Mouse (Mus musculus) forebrain, embryonic 14.5 days (tissue): Measurements from ENCODE around the gene 1110051M20Rik. TPM values are rescaled to one million over a fixed set of nuclear protein-coding genes. Genes with fewer than 3 reads are reported as not detected.
A peak's percentile ranks its signal among the peaks of the same experiment; 100 is the strongest.

ENCODE experiments used
- ATAC-seq: fragments of 200-750 bp; cut with Nextera tagmentation; 2 replicates; pipeline ENCODE4 v1.8.0; 2017; ENCODE audit warnings: mild to moderate bottlenecking, moderate library complexity
- DNase-seq: peaks from one replicate; pipeline ENCODE4 v3.0.0-alpha.2; 2015; ENCODE audit warnings: low spot score
- H3K27ac ChIP-seq: fragments of 300-500 bp; sonication (generic); 2 replicates; pipeline ENCODE4 v1.5.1; 2014; ENCODE audit warnings: low read depth, mild to moderate bottlenecking, control low read depth, low read length, moderate library complexity
- H3K27me3 ChIP-seq: fragments of 300-500 bp; sonication (generic); replicated peaks from 2 replicates; pipeline ENCODE4 v1.6.1; 2014; ENCODE audit warnings: low read length, control low read depth, mixed read lengths; ENCODE audit not compliant: control insufficient read depth, insufficient read depth
- H3K36me3 ChIP-seq: fragments of 300-500 bp; sonication (generic); 2 replicates; pipeline ENCODE4 v1.6.1; 2014; ENCODE audit warnings: low read length, control low read depth; ENCODE audit not compliant: control insufficient read depth, insufficient read depth
- H3K4me1 ChIP-seq: fragments of 300-500 bp; sonication (generic); 2 replicates; pipeline ENCODE4 v1.6.1; 2014; ENCODE audit warnings: antibody characterized with exemption, low read length, control low read depth; ENCODE audit not compliant: control insufficient read depth, insufficient read depth
- H3K4me2 ChIP-seq: fragments of 300-500 bp; sonication (generic); 2 replicates; pipeline ENCODE4 v1.6.1; 2014; ENCODE audit warnings: mild to moderate bottlenecking, control low read depth, low read length
- H3K4me3 ChIP-seq: fragments of 300-500 bp; sonication (generic); 2 replicates; pipeline ENCODE4 v1.5.1; 2014; ENCODE audit warnings: low read depth, low read length, control low read depth
- H3K9ac ChIP-seq: fragments of 300-500 bp; sonication (generic); 2 replicates; pipeline ENCODE4 v1.6.1; 2014; ENCODE audit warnings: mild to moderate bottlenecking, low read length, control low read depth, moderate library complexity
- H3K9me3 ChIP-seq: fragments of 300-500 bp; sonication (generic); replicated peaks from 2 replicates; pipeline ENCODE4 v1.6.1; 2016; ENCODE audit warnings: low read length, control low read depth, mixed read lengths; ENCODE audit not compliant: control insufficient read depth
- WGBS: fragments of 180-500 bp; shearing (Covaris S2); extraction: QIAGEN DNeasy Blood & Tissue Kit; methylation state at CpG from one replicate; pipeline ENCODE4 v1.1.7; 2014; 5-methylcytosine and 5-hydroxymethylcytosine counted together
- polyA plus RNA-seq: library from polyadenylated mRNA; unstranded; fragments of >200 nt; fragmentation: Nextera tagmentation; extraction: Ambion mirVana; gene quantifications from 2 replicates; pipeline ENCODE4 v1.2.1, GENCODE M21; 2014

1110051M20Rik gene
- polyA plus RNA-seq, 1 experiment from 2014 or later, result 170 TPM

DNA sequence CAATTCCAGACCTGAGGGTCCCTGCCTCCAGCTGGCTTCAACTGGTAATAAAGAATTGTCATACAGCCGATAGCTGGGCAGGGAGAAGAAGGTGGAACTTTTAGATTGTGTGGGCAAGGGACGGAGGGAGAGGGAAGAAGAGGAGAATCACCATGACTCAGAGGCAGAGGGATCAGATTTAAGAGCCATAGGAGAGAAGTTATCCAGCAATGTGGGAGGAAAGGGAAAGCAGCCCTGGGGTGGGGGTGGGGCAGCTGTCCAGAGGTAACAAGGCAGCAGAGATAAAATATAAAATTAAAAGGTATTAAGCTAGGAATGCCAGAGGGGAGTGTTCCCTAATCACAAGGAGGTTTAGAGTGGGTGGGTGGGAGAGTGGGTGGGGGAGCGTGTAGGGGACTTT lies 56.2 kb downstream of the 1110051M20Rik start:
- Histone ChIP-seq H3K4me2 (no peak overlapping the region), H3K9me3 (no peaks in the 10 kb centered on the region), H3K9ac (no peak overlapping the region), H3K4me1 (no peaks in the 10 kb centered on the region), H3K4me3 (no peak overlapping the region), H3K36me3 (no peaks in the 10 kb centered on the region), H3K27ac (no peak overlapping the region), H3K27me3 (no peaks in the 10 kb centered on the region)
- no peak for ATAC-seq
- 72% methylated on average over 3 of the region's 3 CpGs for WGBS
- no peak for DNase-seq

DNA sequence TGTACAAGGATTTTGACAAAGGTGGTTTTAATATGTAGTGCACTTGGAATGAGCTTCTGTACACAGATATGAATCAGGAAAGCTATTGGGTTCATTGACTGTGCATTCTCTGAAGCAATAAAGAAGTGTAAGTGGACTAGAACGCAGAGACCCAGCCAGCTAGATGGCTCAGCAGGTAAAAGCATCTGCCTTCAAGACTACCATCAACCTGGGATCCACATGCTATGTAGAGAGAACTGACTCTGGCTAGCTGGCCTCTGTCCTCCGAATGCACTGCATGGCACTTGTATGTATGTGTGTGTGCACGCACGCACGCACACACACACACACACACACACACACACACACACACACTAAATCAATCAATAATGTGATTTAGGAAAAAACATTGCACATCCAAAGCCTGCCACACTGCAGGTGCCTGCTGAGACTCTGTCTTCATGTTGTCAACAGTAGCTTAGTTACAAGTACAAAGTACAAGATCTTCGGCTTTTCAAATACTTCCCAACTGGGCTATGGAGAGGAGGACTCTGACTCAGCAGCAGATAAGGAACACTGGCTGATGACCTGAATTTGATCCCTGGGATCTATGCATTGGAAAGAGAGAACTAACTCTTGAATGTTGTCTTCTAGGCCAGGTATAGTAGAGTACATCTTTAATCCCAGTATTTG lies 57.1 kb downstream of the 1110051M20Rik start:
- Histone ChIP-seq H3K36me3 (no peaks in the 10 kb centered on the region), H3K9ac (no peak overlapping the region), H3K4me3 (no peak overlapping the region), H3K4me1 (no peaks in the 10 kb centered on the region), H3K27ac (no peak overlapping the region), H3K27me3 (no peaks in the 10 kb centered on the region), H3K4me2 (no peak overlapping the region), H3K9me3 (no peaks in the 10 kb centered on the region)
- 96% methylated on average over 6 of the region's 6 CpGs for WGBS
- ATAC-seq (no peak), DNase-seq (no peak)

DNA sequence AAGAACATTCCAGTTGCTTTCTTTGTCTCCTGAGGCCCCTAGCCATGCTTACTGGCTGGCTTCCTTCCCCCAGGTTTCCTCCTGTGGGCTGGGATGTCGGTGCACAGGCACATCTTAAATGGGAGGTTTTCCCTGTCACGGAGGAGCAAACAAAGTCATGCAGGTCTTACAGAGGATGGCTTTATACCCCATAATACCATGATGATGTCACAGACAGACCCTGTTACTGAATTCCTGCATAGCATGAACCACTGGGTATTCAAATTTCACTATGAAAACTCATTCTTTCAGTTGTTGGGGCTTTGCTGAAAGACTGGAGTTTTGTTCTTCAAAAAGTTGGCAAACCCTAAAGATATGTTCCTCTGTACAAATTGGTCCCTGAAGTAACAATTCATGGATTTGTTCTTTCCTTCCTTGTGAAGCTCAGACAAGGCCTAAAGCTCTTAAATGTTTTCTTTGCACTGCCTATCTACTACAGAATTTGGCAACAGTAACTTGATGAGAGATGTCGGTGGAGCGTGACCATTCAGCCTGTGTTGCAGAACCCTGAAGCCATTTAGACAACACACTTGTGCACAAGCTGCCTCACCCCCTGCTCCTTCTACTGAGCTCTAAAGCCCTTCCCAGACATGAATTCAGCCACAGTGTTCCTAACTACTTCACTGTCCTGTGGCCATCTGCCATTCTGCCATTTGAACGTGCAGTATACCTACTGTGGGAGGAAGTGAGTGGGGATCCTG lies 57.8 kb downstream of the 1110051M20Rik start:
- ATAC-seq (no peak), DNase-seq (no peak)
- H3K9me3 ChIP-seq, result no peaks in the 10 kb centered on the region
- H3K4me3 ChIP-seq, result no peak overlapping the region
- 62% methylated on average over 5 of the region's 5 CpGs for WGBS
- no peak overlapping the region for H3K27ac ChIP-seq
- no peak overlapping the region for H3K9ac ChIP-seq
- no peaks in the 10 kb centered on the region for H3K36me3 ChIP-seq
- H3K4me2 ChIP-seq, result no peak overlapping the region
- no peaks in the 10 kb centered on the region for H3K4me1 ChIP-seq
- H3K27me3 ChIP-seq, result no peaks in the 10 kb centered on the region

DNA sequence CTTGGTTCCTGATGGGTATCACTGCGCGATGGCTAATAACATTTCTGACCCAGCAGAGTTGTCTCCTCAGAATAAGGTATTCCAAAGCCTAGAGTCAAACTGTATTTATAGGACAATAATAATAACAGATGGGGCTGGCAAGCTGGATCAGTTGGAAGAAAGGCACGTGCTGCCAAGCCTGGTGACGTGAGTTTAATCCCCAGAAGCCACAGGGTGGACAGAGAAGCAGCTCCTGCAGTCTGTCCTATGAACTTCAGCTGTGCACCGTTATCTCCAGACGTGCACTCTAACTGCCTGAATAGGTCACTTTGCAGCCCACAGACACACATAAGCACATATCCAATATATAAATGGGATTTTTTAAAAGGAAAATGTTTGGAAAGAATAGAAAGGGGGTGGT lies 61.2 kb downstream of the 1110051M20Rik start:
- ATAC-seq, result no peak
- no peak overlapping the region for H3K4me3 ChIP-seq

DNA sequence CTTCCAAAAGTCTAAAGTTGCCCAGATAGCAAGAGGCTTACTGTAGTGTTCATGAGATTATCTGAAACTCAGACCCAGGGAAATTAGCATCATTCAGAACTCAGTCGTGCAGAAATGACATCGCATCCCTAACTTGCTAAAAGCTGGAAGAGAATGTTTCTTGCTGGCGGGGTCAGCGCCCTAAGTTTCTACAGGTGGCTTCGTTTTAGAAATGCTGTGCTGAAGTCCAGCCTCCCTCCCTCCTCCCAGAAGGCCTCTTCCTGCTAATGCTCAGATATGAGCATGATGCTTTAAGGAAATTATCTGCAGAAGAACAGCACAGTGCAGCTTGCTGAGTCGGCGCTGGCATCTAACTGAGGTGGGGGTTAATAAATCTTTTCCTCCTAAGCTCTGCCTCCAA lies 67.5 kb downstream of the 1110051M20Rik start:
- Histone ChIP-seq H3K4me3 (no peak overlapping the region), H3K9me3 (no peaks in the 10 kb centered on the region), H3K4me1 (peaks cover 6% of the 10 kb centered on the region), H3K4me2 (no peak overlapping the region), H3K36me3 (no peaks in the 10 kb centered on the region), H3K9ac (no peak overlapping the region), H3K27ac (no peak overlapping the region), H3K27me3 (no peaks in the 10 kb centered on the region)
- WGBS, result 29% methylated on average over 7 of the region's 7 CpGs
- ATAC-seq (no peak), DNase-seq (peak; percentile 2)

More for the DNA sequence above, 61.2 kb downstream of the 1110051M20Rik start:
- H3K9ac ChIP-seq, result no peak overlapping the region
- 85% methylated on average over 6 of the region's 6 CpGs for WGBS
- no peaks in the 10 kb centered on the region for H3K4me1 ChIP-seq
- H3K36me3 ChIP-seq, result no peaks in the 10 kb centered on the region
- H3K27me3 ChIP-seq, result no peaks in the 10 kb centered on the region
- no peaks in the 10 kb centered on the region for H3K9me3 ChIP-seq
- peak; percentile 23 for DNase-seq
- no peak overlapping the region for H3K4me2 ChIP-seq
- no peak overlapping the region for H3K27ac ChIP-seq

DNA sequence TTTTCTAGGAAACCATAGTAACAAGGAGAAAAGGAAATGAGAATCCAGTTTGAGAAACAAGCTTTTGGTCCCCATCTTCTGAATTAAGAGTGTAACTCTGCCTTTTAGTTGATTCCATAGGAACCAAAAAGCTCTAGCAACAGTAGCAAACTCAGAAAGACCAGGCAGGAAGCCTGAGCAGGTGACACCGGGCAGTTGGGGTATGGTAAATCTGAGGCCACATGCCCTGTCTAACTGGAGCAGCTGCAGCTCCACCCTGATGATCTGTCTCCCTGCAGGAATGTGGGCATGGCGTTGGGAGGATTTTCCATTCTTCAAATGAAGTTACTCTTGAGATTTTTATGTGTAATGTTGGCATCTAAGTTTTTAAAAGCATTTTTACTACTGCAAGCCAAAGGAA lies 74.2 kb downstream of the 1110051M20Rik start:
- ATAC-seq (no peak), DNase-seq (no peak)
- no peak overlapping the region for H3K4me3 ChIP-seq
- H3K9ac ChIP-seq, result no peak overlapping the region
- H3K27me3 ChIP-seq, result no peaks in the 10 kb centered on the region
- no peak overlapping the region for H3K4me2 ChIP-seq
- no peaks in the 10 kb centered on the region for H3K9me3 ChIP-seq
- H3K27ac ChIP-seq, result no peak overlapping the region
- no peaks in the 10 kb centered on the region for H3K4me1 ChIP-seq
- H3K36me3 ChIP-seq, result no peaks in the 10 kb centered on the region
- 92% methylated on average over 2 of the region's 2 CpGs for WGBS

DNA sequence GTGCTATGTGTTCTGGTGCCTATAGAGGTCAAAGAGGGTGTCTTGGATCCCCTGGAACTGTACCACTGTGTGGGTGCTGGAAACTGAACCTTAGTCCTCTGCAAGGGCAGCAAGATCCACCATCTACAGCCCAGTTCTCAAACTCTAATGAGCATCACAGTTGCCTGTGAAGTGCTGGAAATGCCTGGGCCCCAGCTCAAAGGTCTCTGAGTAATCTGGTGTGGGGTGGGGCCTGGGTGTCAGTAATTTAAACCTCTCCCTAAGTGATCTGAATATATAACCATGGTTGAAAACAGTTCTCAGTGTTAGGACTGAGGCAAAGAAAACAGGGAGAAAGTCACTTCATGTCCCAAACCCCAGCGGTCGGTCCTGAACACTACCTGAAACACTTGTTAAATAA lies 81.2 kb downstream of the 1110051M20Rik start:
- WGBS, result 97% methylated on average over 2 of the region's 2 CpGs

DNA sequence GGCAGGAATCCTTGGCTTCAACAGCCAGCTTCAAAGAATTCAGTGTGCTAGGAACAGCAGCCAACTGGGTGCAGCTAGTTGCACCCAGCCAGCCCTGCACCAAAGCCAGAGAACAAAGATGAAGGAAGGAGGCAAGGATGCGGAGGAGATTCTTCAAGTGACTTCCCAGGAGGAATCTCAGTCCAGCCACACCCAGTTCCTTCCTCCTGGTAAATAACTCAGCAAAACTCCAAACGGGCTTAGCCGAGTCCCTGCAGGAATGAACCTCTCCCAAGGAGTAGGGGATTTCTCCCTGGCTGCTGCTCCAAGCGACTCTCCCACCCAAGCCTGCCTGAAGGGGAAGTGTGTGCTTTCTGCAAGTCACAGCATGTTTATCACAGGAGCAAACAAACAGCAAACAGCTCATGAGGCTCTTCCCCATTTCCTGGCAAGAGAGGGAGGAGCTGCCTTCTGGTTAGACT lies 83.4 kb downstream of the 1110051M20Rik start:
- no peak overlapping the region for H3K4me3 ChIP-seq
- DNase-seq (peak; percentile 39), ATAC-seq (no peak; the same call in 1 of the 2 replicates)
- no peak overlapping the region for H3K4me2 ChIP-seq
- no peak overlapping the region for H3K9ac ChIP-seq
- no peaks in the 10 kb centered on the region for H3K9me3 ChIP-seq
- H3K4me1 ChIP-seq, result no peaks in the 10 kb centered on the region
- WGBS, result 26% methylated on average over 4 of the region's 4 CpGs
- no peaks in the 10 kb centered on the region for H3K27me3 ChIP-seq
- peak overlapping the region; percentile 4; the same call in 1 of the 2 replicates for H3K27ac ChIP-seq
- no peaks in the 10 kb centered on the region for H3K36me3 ChIP-seq

More for the DNA sequence above, 81.2 kb downstream of the 1110051M20Rik start:
- no peaks in the 10 kb centered on the region for H3K4me1 ChIP-seq
- H3K9me3 ChIP-seq, result no peaks in the 10 kb centered on the region
- ATAC-seq (no peak), DNase-seq (no peak)
- no peak overlapping the region for H3K4me3 ChIP-seq
- H3K9ac ChIP-seq, result no peak overlapping the region
- H3K36me3 ChIP-seq, result no peaks in the 10 kb centered on the region
- H3K27ac ChIP-seq, result no peak overlapping the region
- no peak overlapping the region for H3K4me2 ChIP-seq
- no peaks in the 10 kb centered on the region for H3K27me3 ChIP-seq

DNA sequence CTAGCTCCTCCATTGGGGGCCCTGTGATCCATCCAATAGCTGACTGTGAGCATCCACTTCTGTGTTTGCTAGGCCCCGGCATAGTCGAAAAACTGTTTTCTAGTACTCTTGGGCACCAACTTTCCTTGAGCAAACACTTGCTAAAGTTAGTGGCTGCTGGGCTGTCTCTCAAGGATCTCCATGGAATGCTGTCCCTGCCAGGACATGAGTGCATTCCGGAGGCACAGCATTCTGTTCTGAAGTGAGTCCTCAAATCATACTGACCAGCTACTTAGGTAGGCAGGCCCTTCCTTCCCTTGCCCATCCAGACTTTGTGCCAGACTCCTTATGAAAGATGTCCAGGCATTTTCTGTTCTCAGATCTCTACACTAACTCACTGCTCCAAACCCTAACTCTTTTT lies 88.7 kb downstream of the 1110051M20Rik start:
- H3K27ac ChIP-seq, result no peak overlapping the region
- WGBS, result 94% methylated on average over 3 of the region's 3 CpGs
- H3K9me3 ChIP-seq, result no peaks in the 10 kb centered on the region
- no peaks in the 10 kb centered on the region; the same call in 1 of the 2 replicates for H3K4me1 ChIP-seq
- no peak overlapping the region for H3K4me3 ChIP-seq
- H3K36me3 ChIP-seq, result no peaks in the 10 kb centered on the region
- no peak for DNase-seq
- no peak overlapping the region for H3K9ac ChIP-seq
- no peaks in the 10 kb centered on the region for H3K27me3 ChIP-seq
- no peak overlapping the region for H3K4me2 ChIP-seq
- no peak for ATAC-seq
